ENCODE assay signal across 8 mouse cellular contexts in the genomic region with DNA sequence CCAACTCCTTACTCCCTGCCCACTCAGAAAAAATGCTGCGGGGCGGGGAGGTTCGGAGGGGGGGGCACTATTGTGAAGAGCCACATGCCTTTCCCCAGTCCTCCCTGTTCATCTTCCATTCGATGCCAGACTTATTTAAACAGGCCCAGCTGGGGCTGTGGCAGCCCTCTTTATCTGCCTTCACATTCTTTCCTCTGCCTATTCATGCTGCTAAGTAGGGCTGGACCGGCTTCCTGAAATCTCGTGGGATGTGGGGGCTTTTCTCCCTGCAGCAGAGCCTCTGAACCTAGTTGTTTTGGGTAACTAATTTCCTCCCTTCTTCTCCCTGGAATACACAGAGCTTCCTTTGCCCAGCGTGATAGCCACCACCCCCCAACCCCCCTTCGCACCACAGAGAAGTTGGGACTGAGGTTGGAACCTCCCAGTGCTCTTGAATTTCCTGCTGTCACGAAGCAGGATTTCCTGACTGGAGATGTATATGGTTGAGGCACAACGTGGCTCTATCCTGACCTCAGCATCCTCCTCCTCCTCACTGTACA.
DNase-seq lines count a peak whose midpoint lies in the region; ATAC-seq and TF ChIP-seq lines count a peak whose summit lies in the region.

No protein-coding gene starts in this region.

- no peaks in the 10 kb centered on the region for H3K4me1 ChIP-seq in forebrain, postnatal 0 days (ENCODE audit: insufficient read depth)
- no peaks in the 10 kb centered on the region for H3K4me1 ChIP-seq in intestine, embryonic 15.5 days (replicated peaks)
- peaks cover 11% of the 10 kb centered on the region; the same call in 1 of the 2 replicates for H3K4me1 ChIP-seq in lung, embryonic 15.5 days

- 12% methylated on average over 10 of the region's 10 CpGs for WGBS in forebrain, postnatal 0 days
- 19% methylated on average over 10 of the region's 10 CpGs for WGBS in intestine, embryonic 15.5 days
- WGBS in lung, embryonic 15.5 days: 14% methylated on average over 10 of the region's 10 CpGs

- no peak overlapping the region for H3K27ac ChIP-seq in forebrain, postnatal 0 days (ENCODE audit: low read depth, low read length)
- H3K27ac ChIP-seq in intestine, embryonic 15.5 days: 0 out of 2 replicates have a peak overlapping the region, but pooled peaks have one; percentile 13
- H3K27ac ChIP-seq in lung, embryonic 15.5 days: peak overlapping the region; percentile 75

- ATAC-seq in forebrain, postnatal 0 days: peak; percentile 59
- ATAC-seq in intestine, embryonic 15.5 days: 0 out of 2 replicates have a peak, but pooled peaks have one; percentile 28
- ATAC-seq in lung, embryonic 15.5 days (ENCODE audit: borderline replicate concordance, extremely low read depth, low FRiP score, low TSS enrichment): peak; percentile 88
- ATAC-seq in activated CD4-positive, CD25-positive, alpha-beta regulatory T cell, adult 4 months: no peak
- no peak for ATAC-seq in erythroid progenitor cell, adult 5-6 weeks (replicated peaks; ENCODE audit: low FRiP score, poor library complexity, severe bottlenecking)

- peak; percentile 30 to 65 for DNase-seq in adrenal gland, postnatal 36 days
- DNase-seq in forebrain, postnatal 0 days: no peak
- DNase-seq in right cerebral cortex, postnatal 4 days: no peak
- no peak for DNase-seq in retina, postnatal 1 day

- H3K4me2 ChIP-seq in forebrain, postnatal 0 days (ENCODE audit: low read depth): no peak overlapping the region
- H3K4me2 ChIP-seq in intestine, embryonic 15.5 days (replicated peaks): no peak overlapping the region
- H3K4me2 ChIP-seq in lung, embryonic 15.5 days: no peak overlapping the region

- no peak overlapping the region for H3K9ac ChIP-seq in forebrain, postnatal 0 days
- no peak overlapping the region for H3K9ac ChIP-seq in intestine, embryonic 15.5 days
- H3K9ac ChIP-seq in lung, embryonic 15.5 days: no peak overlapping the region

- H3K36me3 ChIP-seq in forebrain, postnatal 0 days (ENCODE audit: insufficient read depth): no peaks in the 10 kb centered on the region
- H3K36me3 ChIP-seq in intestine, embryonic 15.5 days: no peaks in the 10 kb centered on the region
- no peaks in the 10 kb centered on the region for H3K36me3 ChIP-seq in lung, embryonic 15.5 days

- H3K4me3 ChIP-seq in forebrain, postnatal 0 days (ENCODE audit: low read depth, low read length): no peak overlapping the region
- H3K4me3 ChIP-seq in intestine, embryonic 15.5 days (replicated peaks): no peak overlapping the region
- no peak overlapping the region for H3K4me3 ChIP-seq in lung, embryonic 15.5 days

- H3K9me3 ChIP-seq in forebrain, postnatal 0 days (ENCODE audit: low read length): no peaks in the 10 kb centered on the region
- H3K9me3 ChIP-seq in intestine, embryonic 15.5 days: no peaks in the 10 kb centered on the region
- H3K9me3 ChIP-seq in lung, embryonic 15.5 days: no peaks in the 10 kb centered on the region

- H3K27me3 ChIP-seq in forebrain, postnatal 0 days (ENCODE audit: insufficient read depth, low read length): no peaks in the 10 kb centered on the region
- no peaks in the 10 kb centered on the region; the same call in 1 of the 2 replicates for H3K27me3 ChIP-seq in intestine, embryonic 15.5 days (replicated peaks)
- no peaks in the 10 kb centered on the region for H3K27me3 ChIP-seq in lung, embryonic 15.5 days

- no peak for TF ChIP-seq CTCF in forebrain, postnatal 0 days (IDR thresholded peaks at IDR 0.05; ENCODE audit: low read depth)

Comparison
In these comparisons a context has a peak if more than half of its experiments do, and no peak if none do; other contexts are left out.
1. DNase-seq: peak in adrenal gland, postnatal 36 days (2 of 2); none in forebrain, postnatal 0 days (single experiment), right cerebral cortex, postnatal 4 days (single experiment) and retina, postnatal 1 day (single experiment).
2. ATAC-seq: peak in forebrain, postnatal 0 days (single experiment), intestine, embryonic 15.5 days (single experiment) and lung, embryonic 15.5 days (single experiment); none in activated CD4-positive, CD25-positive, alpha-beta regulatory T cell, adult 4 months (single experiment) and erythroid progenitor cell, adult 5-6 weeks (single experiment).